Comparison of ENCODE assay signal across 8 mouse cellular contexts in genomic region chr5:92127141-92127625, GRCm38 (mm10). TPM values are rescaled to one million over a fixed set of nuclear protein-coding genes. Genes with fewer than 3 reads are reported as not detected.
A peak's percentile ranks its signal among the peaks of the same experiment; 100 is the strongest.
DNase-seq lines count a peak whose midpoint lies in the region; ATAC-seq and TF ChIP-seq lines count a peak whose summit lies in the region.

No protein-coding gene starts in this region.

- H3K9me3 ChIP-seq in hindbrain, embryonic 11.5 days (ENCODE audit: control insufficient read depth, low read length): no peaks in the 10 kb centered on the region
- peaks cover 4% of the 10 kb centered on the region; the same call in 1 of the 2 replicates for H3K9me3 ChIP-seq in hindbrain, embryonic 14.5 days (ENCODE audit: control insufficient read depth, low read length)
- H3K9me3 ChIP-seq in G1E (replicated peaks): peaks cover 9% of the 10 kb centered on the region; the same call in 1 of the 2 replicates
- peaks cover 16% of the 10 kb centered on the region for H3K9me3 ChIP-seq in megakaryocyte, embryonic 14.5 days

- no peak overlapping the region for H3K9ac ChIP-seq in hindbrain, embryonic 11.5 days (ENCODE audit: low read depth, low read length)
- H3K9ac ChIP-seq in hindbrain, embryonic 14.5 days: no peak overlapping the region

- ATAC-seq in hindbrain, embryonic 11.5 days (ENCODE audit: low FRiP score): no peak
- no peak for ATAC-seq in hindbrain, embryonic 14.5 days (ENCODE audit: low FRiP score)
- peak; percentile 54 for ATAC-seq in G1E (ENCODE audit: extremely low read depth, insufficient number of reproducible peaks, low FRiP score, poor library complexity, severe bottlenecking)
- ATAC-seq in erythroid progenitor cell, adult 5-6 weeks (replicated peaks; ENCODE audit: low FRiP score, poor library complexity, severe bottlenecking): peak; percentile 81
- no peak for ATAC-seq in inflammation-experienced regulatory T-cells, adult 6 months

- no peak for DNase-seq in hindbrain, embryonic 11.5 days (ENCODE audit: low spot score)
- DNase-seq in hindbrain, embryonic 14.5 days (ENCODE audit: low spot score): no peak
- peak; percentile 51 for DNase-seq in G1E (ENCODE audit: low spot score)
- DNase-seq in ovary, adult 18-20 months (ENCODE audit: low spot score): no peak
- DNase-seq in embryo, embryonic 10 days (ENCODE audit: low spot score): no peak

- 73% methylated on average over 9 of the region's 9 CpGs for WGBS in hindbrain, embryonic 11.5 days
- WGBS in hindbrain, embryonic 14.5 days: 64% methylated on average over 9 of the region's 9 CpGs

- 0 out of 2 replicates have a peak overlapping the region, but pooled peaks have one; percentile 36 for H3K27ac ChIP-seq in hindbrain, embryonic 11.5 days (ENCODE audit: low read depth, low read length)
- H3K27ac ChIP-seq in hindbrain, embryonic 14.5 days: no peak overlapping the region

- H3K27me3 ChIP-seq in hindbrain, embryonic 11.5 days (ENCODE audit: control insufficient read depth, insufficient read depth, low read length): no peaks in the 10 kb centered on the region
- no peaks in the 10 kb centered on the region for H3K27me3 ChIP-seq in hindbrain, embryonic 14.5 days (ENCODE audit: control insufficient read depth, insufficient read depth, low read length)
- no peaks in the 10 kb centered on the region for H3K27me3 ChIP-seq in G1E (ENCODE audit: insufficient read depth, low read length)
- no peaks in the 10 kb centered on the region for H3K27me3 ChIP-seq in megakaryocyte, embryonic 14.5 days (replicated peaks)

- no peak overlapping the region for H3K4me2 ChIP-seq in hindbrain, embryonic 11.5 days (replicated peaks; ENCODE audit: low read depth, low read length)
- no peak overlapping the region for H3K4me2 ChIP-seq in hindbrain, embryonic 14.5 days (replicated peaks)

- TF ChIP-seq CTCF in G1E (IDR thresholded peaks at IDR 0.05; ENCODE audit: low read depth, low read length): no peak

- H3K4me3 ChIP-seq in hindbrain, embryonic 11.5 days (ENCODE audit: low read depth, low read length): no peak overlapping the region
- no peak overlapping the region for H3K4me3 ChIP-seq in hindbrain, embryonic 14.5 days (replicated peaks; ENCODE audit: low read length)
- peak overlapping the region; percentile 69 for H3K4me3 ChIP-seq in G1E (ENCODE audit: low read depth, low read length)
- peak overlapping the region; percentile 90 for H3K4me3 ChIP-seq in megakaryocyte, embryonic 14.5 days (replicated peaks)

- H3K36me3 ChIP-seq in hindbrain, embryonic 11.5 days (ENCODE audit: control insufficient read depth, insufficient read depth, low read length): no peaks in the 10 kb centered on the region
- H3K36me3 ChIP-seq in hindbrain, embryonic 14.5 days (replicated peaks; ENCODE audit: control insufficient read depth, insufficient read depth): peaks cover 8% of the 10 kb centered on the region; the same call in 1 of the 2 replicates
- H3K36me3 ChIP-seq in G1E (replicated peaks): peaks cover 23% of the 10 kb centered on the region
- H3K36me3 ChIP-seq in megakaryocyte, embryonic 14.5 days (replicated peaks; ENCODE audit: low read length): peaks cover 47% of the 10 kb centered on the region

- no peaks in the 10 kb centered on the region for H3K4me1 ChIP-seq in hindbrain, embryonic 11.5 days (replicated peaks; ENCODE audit: control insufficient read depth, insufficient read depth, low read length)
- H3K4me1 ChIP-seq in hindbrain, embryonic 14.5 days (replicated peaks; ENCODE audit: control insufficient read depth, insufficient read depth, low read length): no peaks in the 10 kb centered on the region
- peaks cover 39% of the 10 kb centered on the region for H3K4me1 ChIP-seq in G1E (ENCODE audit: insufficient read depth, low read depth, low read length)
- H3K4me1 ChIP-seq in megakaryocyte, embryonic 14.5 days: peaks cover 54% of the 10 kb centered on the region

RNA-seq across cellular contexts. Expression of gene Uso1, which starts 10.6 kb away (rescaled TPM):
- polyA plus RNA-seq in hindbrain, embryonic 11.5 days (2014; fragmentation: Nextera tagmentation; extraction: Ambion mirVana): 31.3 and 34.1 TPM in 2 replicates
- polyA plus RNA-seq in hindbrain, embryonic 14.5 days (2014; fragmentation: Nextera tagmentation; extraction: Ambion mirVana): 27.4 and 30.9 TPM in 2 replicates
- total RNA-seq in G1E (2014; fragmentation: Nextera tagmentation): 50.5 and 52.5 TPM in 2 replicates
- total RNA-seq in G1E (2017): 21.3 and 21.9 TPM in 2 replicates
- polyA plus RNA-seq in G1E (2012): 20.7 and 39.7 TPM in 2 replicates
- total RNA-seq in erythroid progenitor cell, adult 5-6 weeks (2015; ENCODE audit: low replicate concordance): 28.5 and 44.9 TPM in 2 replicates
- total RNA-seq in erythroid progenitor cell, adult 5-6 weeks (2017; ENCODE audit: low replicate concordance): 20.8 and 36.7 TPM in 2 replicates
- polyA plus RNA-seq in megakaryocyte, embryonic 14.5 days (2012; ENCODE audit: insufficient read depth, low replicate concordance): 24.1 and 49.3 TPM in 2 replicates
- polyA plus RNA-seq in inflammation-experienced regulatory T-cells, adult 6 months (2017; shearing (Covaris generic)): 10 to 100 TPM; 31.3 to 36.7 (median 34.4) TPM

RNA-seq across cellular contexts. Expression of gene G3bp2, which starts 43.7 kb away (rescaled TPM):
- 333 and 359 TPM in 2 replicates for polyA plus RNA-seq in hindbrain, embryonic 11.5 days (2014; fragmentation: Nextera tagmentation; extraction: Ambion mirVana)
- polyA plus RNA-seq in hindbrain, embryonic 14.5 days (2014; fragmentation: Nextera tagmentation; extraction: Ambion mirVana): 377 and 384 TPM in 2 replicates
- 67.6 and 83.1 TPM in 2 replicates for total RNA-seq in G1E (2014; fragmentation: Nextera tagmentation)
- total RNA-seq in G1E (2017): 89.8 and 101 TPM in 2 replicates
- 13.4 and 16.8 TPM in 2 replicates for polyA plus RNA-seq in G1E (2012)
- total RNA-seq in erythroid progenitor cell, adult 5-6 weeks (2015; ENCODE audit: low replicate concordance): 40.0 and 47.8 TPM in 2 replicates
- total RNA-seq in erythroid progenitor cell, adult 5-6 weeks (2017; ENCODE audit: low replicate concordance): 60.5 and 68.3 TPM in 2 replicates
- 3.8 and 11.5 TPM in 2 replicates for polyA plus RNA-seq in megakaryocyte, embryonic 14.5 days (2012; ENCODE audit: insufficient read depth, low replicate concordance)
- 100 to 1,000 TPM; 225 to 265 (median 245) TPM for polyA plus RNA-seq in inflammation-experienced regulatory T-cells, adult 6 months (2017; shearing (Covaris generic))

Comparison
In these comparisons a context has a peak if more than half of its experiments do, and no peak if none do; other contexts are left out.
1. ATAC-seq: peak in G1E (single experiment) and erythroid progenitor cell, adult 5-6 weeks (single experiment); none in hindbrain, embryonic 11.5 days (single experiment), hindbrain, embryonic 14.5 days (single experiment) and inflammation-experienced regulatory T-cells, adult 6 months (single experiment).
2. H3K4me3 ChIP-seq: peak in G1E (single experiment) and megakaryocyte, embryonic 14.5 days (single experiment); none in hindbrain, embryonic 11.5 days (single experiment) and hindbrain, embryonic 14.5 days (single experiment).
3. RNA of gene G3bp2, which starts 43.7 kb away (polyA plus RNA-seq): 377 to 384 TPM in hindbrain, embryonic 14.5 days, 333 to 359 TPM in hindbrain, embryonic 11.5 days and 225 to 265 TPM in inflammation-experienced regulatory T-cells, adult 6 months; 13.4 to 16.8 TPM in G1E and 3.8 to 11.5 TPM in megakaryocyte, embryonic 14.5 days; every median in the first group is over 10 times any median in the second.